Mouse (Mus musculus) G1E (cell line): ENCODE data around the gene Midn.

Source experiments
- CTCF ChIP-seq: IDR thresholded peaks from 2 replicates; pipeline ENCODE4 v1.5.1; 2012; ENCODE audit warnings: low read depth, low read length, inconsistent platforms, mixed read lengths
- GATA1 ChIP-seq: IDR thresholded peaks from 2 replicates; pipeline ENCODE4 v1.6.1; 2012; ENCODE audit warnings: borderline replicate concordance, low read length, inconsistent platforms, mixed read lengths
- POLR2AphosphoS5 ChIP-seq: IDR thresholded peaks from 2 replicates; pipeline ENCODE4 v1.6.1; 2012; ENCODE audit warnings: low read depth, low read length, inconsistent platforms; ENCODE audit not compliant: insufficient replicate concordance
- TAL1 ChIP-seq: conservative IDR thresholded peaks from 2 replicates; pipeline ENCODE4 v1.6.1; 2012; ENCODE audit warnings: low read depth, low read length, inconsistent platforms, mixed read lengths

GRCm38 (mm10) chr10:80144159-80144558 lies 3.9 kb upstream of the Midn start:
- no peak for TF ChIP-seq CTCF
- TF ChIP-seq POLR2AphosphoS5, result no peak
- no peak for TF ChIP-seq TAL1
- TF ChIP-seq GATA1, result no peak
